Mouse (Mus musculus) hindbrain, embryonic 14.5 days (tissue): ENCODE measurements around the gene Ppp1ca. TPM values are rescaled to one million over a fixed set of nuclear protein-coding genes. Genes with fewer than 3 reads are reported as not detected.

Source experiments
- ATAC-seq: fragments of 200-750 bp; cut with Nextera tagmentation; 2 replicates; pipeline ENCODE4 v1.8.0; 2017; ENCODE audit warnings: moderate number of reproducible peaks, mild to moderate bottlenecking, moderate TSS enrichment, moderate library complexity; ENCODE audit not compliant: low FRiP score
- DNase-seq: peaks from one replicate; pipeline ENCODE4 v3.0.0-alpha.2; 2015; ENCODE audit warnings: low spot score
- H3K27ac ChIP-seq: fragments of 300-500 bp; sonication (generic); 2 replicates; pipeline ENCODE4 v1.5.1; 2014; ENCODE audit warnings: mild to moderate bottlenecking, moderate library complexity
- H3K27me3 ChIP-seq: fragments of 300-500 bp; sonication (generic); 2 replicates; pipeline ENCODE4 v1.6.1; 2014; ENCODE audit warnings: mild to moderate bottlenecking, low read length, mixed read lengths; ENCODE audit not compliant: control insufficient read depth, insufficient read depth
- H3K36me3 ChIP-seq: fragments of 300-500 bp; sonication (generic); replicated peaks from 2 replicates; pipeline ENCODE4 v1.6.1; 2014; ENCODE audit not compliant: control insufficient read depth, insufficient read depth
- H3K4me1 ChIP-seq: fragments of 300-500 bp; sonication (generic); replicated peaks from 2 replicates; pipeline ENCODE4 v1.6.1; 2014; ENCODE audit warnings: antibody characterized with exemption, low read length, mixed read lengths; ENCODE audit not compliant: control insufficient read depth, insufficient read depth
- H3K4me2 ChIP-seq: fragments of 300-500 bp; sonication (generic); replicated peaks from 2 replicates; pipeline ENCODE4 v1.6.1; 2014; ENCODE audit warnings: mild to moderate bottlenecking, moderate library complexity
- H3K4me3 ChIP-seq: fragments of 300-500 bp; sonication (generic); replicated peaks from 2 replicates; pipeline ENCODE4 v1.5.1; 2014; ENCODE audit warnings: mild to moderate bottlenecking, low read length
- H3K9ac ChIP-seq: fragments of 300-500 bp; sonication (generic); 2 replicates; pipeline ENCODE4 v1.6.1; 2014
- H3K9me3 ChIP-seq: fragments of 300-500 bp; sonication (generic); 2 replicates; pipeline ENCODE4 v1.6.1; 2016; ENCODE audit warnings: low read length; ENCODE audit not compliant: control insufficient read depth
- WGBS: fragments of 180-500 bp; shearing (Covaris S2); extraction: QIAGEN DNeasy Blood & Tissue Kit; methylation state at CpG from one replicate; pipeline ENCODE4 v1.1.7; 2014; 5-methylcytosine and 5-hydroxymethylcytosine counted together
- polyA plus RNA-seq: library from polyadenylated mRNA; unstranded; fragments of >200 nt; fragmentation: Nextera tagmentation; extraction: Ambion mirVana; gene quantifications from 2 replicates; pipeline ENCODE4 v1.2.1, GENCODE M21; 2014

The Ppp1ca gene
- polyA plus RNA-seq, 1 experiment from 2014 or later = 581 TPM

- DNase-seq (no peak), ATAC-seq (no peak)
- 78% methylated on average over 11 of the region's 11 CpGs for WGBS
- Histone ChIP-seq H3K4me2 (no peak overlapping the region), H3K4me1 (peaks cover 12% of the 10 kb centered on the region; the same call in 1 of the 2 replicates), H3K36me3 (no peaks in the 10 kb centered on the region), H3K27ac (no peak overlapping the region), H3K27me3 (peaks cover 5% of the 10 kb centered on the region), H3K9ac (no peak overlapping the region), H3K4me3 (no peak overlapping the region), H3K9me3 (no peaks in the 10 kb centered on the region)
Observed at GRCm38 (mm10) chr19:4222165-4222564, 30.3 kb downstream of the Ppp1ca start.

- Histone ChIP-seq H3K27ac (no peak overlapping the region), H3K9ac (no peak overlapping the region), H3K27me3 (peaks cover 13% of the 10 kb centered on the region), H3K36me3 (no peaks in the 10 kb centered on the region), H3K9me3 (no peaks in the 10 kb centered on the region), H3K4me3 (no peak overlapping the region), H3K4me1 (peaks cover 4% of the 10 kb centered on the region; the same call in 1 of the 2 replicates), H3K4me2 (no peak overlapping the region)
- DNase-seq (no peak), ATAC-seq (no peak)
- WGBS = 93% methylated on average over 7 of the region's 7 CpGs
Observed at GRCm38 (mm10) chr19:4226779-4227178, 34.9 kb downstream of the Ppp1ca start.

GRCm38 (mm10) chr19:4227446-4227845 lies 35.6 kb downstream of the Ppp1ca start:
- Histone ChIP-seq H3K4me1 (peaks cover 8% of the 10 kb centered on the region), H3K36me3 (no peaks in the 10 kb centered on the region), H3K9me3 (no peaks in the 10 kb centered on the region), H3K9ac (no peak overlapping the region), H3K4me3 (no peak overlapping the region), H3K4me2 (no peak overlapping the region), H3K27me3 (peaks cover 13% of the 10 kb centered on the region), H3K27ac (no peak overlapping the region)
- 74% methylated on average over 5 of the region's 5 CpGs for whole genome bisulfite sequencing
- DNase-seq = no peak
- no peak for ATAC-seq

GRCm38 (mm10) chr19:4227894-4228678 lies 36.2 kb downstream of the Ppp1ca start:
- Histone ChIP-seq H3K4me2 (no peak overlapping the region), H3K27ac (no peak overlapping the region), H3K4me3 (no peak overlapping the region), H3K27me3 (peaks cover 13% of the 10 kb centered on the region), H3K9ac (no peak overlapping the region), H3K4me1 (peaks cover 10% of the 10 kb centered on the region), H3K9me3 (no peaks in the 10 kb centered on the region), H3K36me3 (no peaks in the 10 kb centered on the region)
- peak; percentile 89 for DNase-seq
- 25% methylated on average over 8 of the region's 8 CpGs for WGBS
- no peak for ATAC-seq

- no peak overlapping the region for H3K27ac ChIP-seq
- DNase-seq = no peak
- no peaks in the 10 kb centered on the region for H3K36me3 ChIP-seq
- no peak overlapping the region for H3K4me3 ChIP-seq
- WGBS = 71% methylated on average over 4 of the region's 4 CpGs
- no peak overlapping the region for H3K4me2 ChIP-seq
- H3K9me3 ChIP-seq = no peaks in the 10 kb centered on the region
- peaks cover 10% of the 10 kb centered on the region for H3K4me1 ChIP-seq
- no peak overlapping the region for H3K9ac ChIP-seq
- no peak for ATAC-seq
- peaks cover 13% of the 10 kb centered on the region for H3K27me3 ChIP-seq
Observed at GRCm38 (mm10) chr19:4228891-4229290, 37.0 kb downstream of the Ppp1ca start.

- H3K27me3 ChIP-seq = peaks cover 13% of the 10 kb centered on the region
- H3K4me2 ChIP-seq = no peak overlapping the region
- DNase-seq (no peak), ATAC-seq (no peak)
- H3K9me3 ChIP-seq = no peaks in the 10 kb centered on the region
- H3K4me3 ChIP-seq = no peak overlapping the region
- 34% methylated on average over 9 of the region's 9 CpGs for WGBS
- no peak overlapping the region for H3K27ac ChIP-seq
- no peak overlapping the region for H3K9ac ChIP-seq
- H3K4me1 ChIP-seq = peaks cover 10% of the 10 kb centered on the region
- H3K36me3 ChIP-seq = no peaks in the 10 kb centered on the region
Observed at GRCm38 (mm10) chr19:4229451-4230076, 37.7 kb downstream of the Ppp1ca start.

GRCm38 (mm10) chr19:4230415-4230814 lies 38.5 kb downstream of the Ppp1ca start:
- ATAC-seq (no peak), DNase-seq (no peak)
- H3K4me1 ChIP-seq = peaks cover 10% of the 10 kb centered on the region
- H3K27ac ChIP-seq = no peak overlapping the region
- no peaks in the 10 kb centered on the region for H3K9me3 ChIP-seq
- no peak overlapping the region for H3K4me3 ChIP-seq
- H3K9ac ChIP-seq = no peak overlapping the region
- no peaks in the 10 kb centered on the region for H3K36me3 ChIP-seq
- WGBS = 84% methylated on average over 8 of the region's 8 CpGs
- H3K27me3 ChIP-seq = peaks cover 13% of the 10 kb centered on the region
- no peak overlapping the region for H3K4me2 ChIP-seq

- DNase-seq = peak; percentile 89
- Histone ChIP-seq H3K4me3 (peak within 1 kb of the TSS; percentile 48), H3K9ac (peak within 1 kb of the TSS; percentile 74)
Observed at GRCm38 (mm10) chr19:4231253-4232185, 39.7 kb downstream of the Ppp1ca start, which contains the start of gene Pold4. Gene Pold4, plus strand, starts transcription at chr19:4231899.

GRCm38 (mm10) chr19:4232186-4232572 lies 40.3 kb downstream of the Ppp1ca start:
- Histone ChIP-seq H3K9me3 (no peaks in the 10 kb centered on the region), H3K4me1 (peaks cover 10% of the 10 kb centered on the region), H3K36me3 (no peaks in the 10 kb centered on the region), H3K9ac (peak overlapping the region; percentile 74), H3K4me3 (peak overlapping the region; percentile 48), H3K27ac (peak overlapping the region; percentile 85), H3K4me2 (peak overlapping the region; percentile 79), H3K27me3 (peaks cover 13% of the 10 kb centered on the region)
- 39% methylated on average over 2 of the region's 2 CpGs for WGBS
- ATAC-seq = no peak
- DNase-seq = no peak

More at GRCm38 (mm10) chr19:4231253-4232185, 39.7 kb downstream of the Ppp1ca start, which contains the start of gene Pold4:
- Histone ChIP-seq H3K27ac (peak within 1 kb of the TSS; percentile 85), H3K4me2 (peak within 1 kb of the TSS; percentile 79), H3K4me1 (peaks cover 10% of the 10 kb centered on the region), H3K27me3 (peaks cover 13% of the 10 kb centered on the region), H3K36me3 (no peaks in the 10 kb centered on the region), H3K9me3 (no peaks in the 10 kb centered on the region)
- 11% methylated on average over 26 of the region's 26 CpGs for WGBS
- ATAC-seq = peak; percentile 91
